Mouse (Mus musculus): ENCODE results near the gene Dnaja2.

GRCm38 (mm10) chr8:85559966-85560365, 4.8 kb upstream of the Dnaja2 start:
- TF ChIP-seq CTCF (IDR thresholded peaks at IDR 0.05; ENCODE audit: low read depth, low read length) (no peak), GATA1 (IDR thresholded peaks at IDR 0.05; ENCODE audit: borderline replicate concordance, low read length) (no peak)

Data from G1E (cell line).